Mouse (Mus musculus): ENCODE measurements around the gene Zswim3. TPM values are rescaled to one million over a fixed set of nuclear protein-coding genes. Genes with fewer than 3 reads are reported as not detected.

Gene Zswim3
- polyA plus RNA-seq, 1 experiment from 2014 or later = 8.5 TPM

GRCm38 (mm10) chr2:164866741-164867551 is 62.0 kb downstream of the Zswim3 start:
- no peak for ATAC-seq (ENCODE audit: insufficient number of reproducible peaks, insufficient read depth, low FRiP score, low TSS enrichment, low read depth)
- H3K4me3 ChIP-seq (replicated peaks) = no peak overlapping the region
- 61% methylated on average over 16 of the region's 16 CpGs for WGBS
- no peak overlapping the region for H3K4me2 ChIP-seq
- no peaks in the 10 kb centered on the region for H3K36me3 ChIP-seq
- no peak overlapping the region for H3K27ac ChIP-seq
- H3K27me3 ChIP-seq = no peaks in the 10 kb centered on the region
- H3K9me3 ChIP-seq = peaks cover 8% of the 10 kb centered on the region; the same call in 1 of the 2 replicates
- peaks cover 5% of the 10 kb centered on the region; the same call in 1 of the 2 replicates for H3K4me1 ChIP-seq (replicated peaks)
- H3K9ac ChIP-seq (replicated peaks) = no peak overlapping the region

GRCm38 (mm10) chr2:164867566-164867965 is 62.7 kb downstream of the Zswim3 start:
- no peak overlapping the region for H3K27ac ChIP-seq
- 91% methylated on average over 7 of the region's 7 CpGs for WGBS

GRCm38 (mm10) chr2:164868491-164868890 is 63.6 kb downstream of the Zswim3 start:
- 74% methylated on average over 7 of the region's 7 CpGs for WGBS
- H3K4me3 ChIP-seq (replicated peaks) = no peak overlapping the region
- H3K9me3 ChIP-seq = peaks cover 8% of the 10 kb centered on the region; the same call in 1 of the 2 replicates
- ATAC-seq (ENCODE audit: insufficient number of reproducible peaks, insufficient read depth, low FRiP score, low TSS enrichment, low read depth) = no peak
- H3K9ac ChIP-seq (replicated peaks) = no peak overlapping the region
- no peaks in the 10 kb centered on the region for H3K4me1 ChIP-seq (replicated peaks)
- no peak overlapping the region for H3K4me2 ChIP-seq
- H3K27ac ChIP-seq = no peak overlapping the region
- H3K36me3 ChIP-seq = no peaks in the 10 kb centered on the region
- no peaks in the 10 kb centered on the region for H3K27me3 ChIP-seq

More at GRCm38 (mm10) chr2:164867566-164867965, 62.7 kb downstream of the Zswim3 start:
- Histone ChIP-seq H3K36me3 (no peaks in the 10 kb centered on the region), H3K9me3 (peaks cover 8% of the 10 kb centered on the region; the same call in 1 of the 2 replicates), H3K27me3 (no peaks in the 10 kb centered on the region), H3K4me1 (replicated peaks) (no peaks in the 10 kb centered on the region), H3K9ac (replicated peaks) (no peak overlapping the region), H3K4me2 (no peak overlapping the region), H3K4me3 (replicated peaks) (no peak overlapping the region)
- ATAC-seq (ENCODE audit: insufficient number of reproducible peaks, insufficient read depth, low FRiP score, low TSS enrichment, low read depth) = no peak

Other genes starting within 250 kb of the Zswim3 start
- 36.2 and 39.6 TPM in 2 replicates for gene Wfdc2, start 242.7 kb upstream of the Zswim3 start, polyA plus RNA-seq (2016; fragmentation: Nextera tagmentation; extraction: Ambion mirVana)
- not detected in 2 replicates for gene Spint3, start 231.6 kb upstream of the Zswim3 start, polyA plus RNA-seq (2016; fragmentation: Nextera tagmentation; extraction: Ambion mirVana)
- 0.28 TPM in 1 of 2 replicates, not detected in the other for gene Wfdc6a, start 219.7 kb upstream of the Zswim3 start, polyA plus RNA-seq (2016; fragmentation: Nextera tagmentation; extraction: Ambion mirVana)
- not detected in 2 replicates for gene Eppin, start 211.5 kb upstream of the Zswim3 start, polyA plus RNA-seq (2016; fragmentation: Nextera tagmentation; extraction: Ambion mirVana)
- gene Wfdc6b, start 191.6 kb upstream of the Zswim3 start, polyA plus RNA-seq (2016; fragmentation: Nextera tagmentation; extraction: Ambion mirVana) = not detected in 2 replicates
- not detected in 2 replicates for gene Wfdc8, start 191.5 kb upstream of the Zswim3 start, polyA plus RNA-seq (2016; fragmentation: Nextera tagmentation; extraction: Ambion mirVana)
- not detected in 2 replicates for gene Wfdc16, start 166.3 kb upstream of the Zswim3 start, polyA plus RNA-seq (2016; fragmentation: Nextera tagmentation; extraction: Ambion mirVana)
- gene Wfdc10, start 149.1 kb upstream of the Zswim3 start, polyA plus RNA-seq (2016; fragmentation: Nextera tagmentation; extraction: Ambion mirVana) = not detected in 2 replicates
- not detected in 2 replicates for gene Wfdc9, start 148.5 kb upstream of the Zswim3 start, polyA plus RNA-seq (2016; fragmentation: Nextera tagmentation; extraction: Ambion mirVana)
- gene Wfdc11, start 131.0 kb upstream of the Zswim3 start, polyA plus RNA-seq (2016; fragmentation: Nextera tagmentation; extraction: Ambion mirVana) = not detected in 2 replicates
- not detected in 2 replicates for gene Wfdc13, start 120.0 kb upstream of the Zswim3 start, polyA plus RNA-seq (2016; fragmentation: Nextera tagmentation; extraction: Ambion mirVana)
- not detected in 2 replicates for gene Spint4, start 106.6 kb upstream of the Zswim3 start, polyA plus RNA-seq (2016; fragmentation: Nextera tagmentation; extraction: Ambion mirVana)
- gene Spint5, start 89.8 kb upstream of the Zswim3 start, polyA plus RNA-seq (2016; fragmentation: Nextera tagmentation; extraction: Ambion mirVana) = not detected in 2 replicates
- 0.61 and 0.91 TPM in 2 replicates for gene Wfdc3, start 59.2 kb upstream of the Zswim3 start, polyA plus RNA-seq (2016; fragmentation: Nextera tagmentation; extraction: Ambion mirVana)
- gene Dnttip1, start 59.1 kb upstream of the Zswim3 start, polyA plus RNA-seq (2016; fragmentation: Nextera tagmentation; extraction: Ambion mirVana) = 95.9 and 105 TPM in 2 replicates
- gene Ube2c, start 35.2 kb upstream of the Zswim3 start, polyA plus RNA-seq (2016; fragmentation: Nextera tagmentation; extraction: Ambion mirVana) = 558 and 599 TPM in 2 replicates
- 73.9 and 74.6 TPM in 2 replicates for gene Tnnc2, start 25.1 kb upstream of the Zswim3 start, polyA plus RNA-seq (2016; fragmentation: Nextera tagmentation; extraction: Ambion mirVana)
- 19.0 and 19.2 TPM in 2 replicates for gene Snx21, start 19.3 kb upstream of the Zswim3 start, polyA plus RNA-seq (2016; fragmentation: Nextera tagmentation; extraction: Ambion mirVana)
- 13.8 and 14.0 TPM in 2 replicates for gene Acot8, start 216 bp upstream of the Zswim3 start, polyA plus RNA-seq (2016; fragmentation: Nextera tagmentation; extraction: Ambion mirVana)
- 17.3 and 20.4 TPM in 2 replicates for gene Zswim1, start 17.6 kb downstream of the Zswim3 start, polyA plus RNA-seq (2016; fragmentation: Nextera tagmentation; extraction: Ambion mirVana)
- gene Spata25, start 23.4 kb downstream of the Zswim3 start, polyA plus RNA-seq (2016; fragmentation: Nextera tagmentation; extraction: Ambion mirVana) = not detected in 2 replicates
- 103 and 107 TPM in 2 replicates for gene Ctsa, start 27.8 kb downstream of the Zswim3 start, polyA plus RNA-seq (2016; fragmentation: Nextera tagmentation; extraction: Ambion mirVana)
- gene Neurl2, start 28.4 kb downstream of the Zswim3 start, polyA plus RNA-seq (2016; fragmentation: Nextera tagmentation; extraction: Ambion mirVana) = 6.3 and 6.8 TPM in 2 replicates
- 32.6 and 37.0 TPM in 2 replicates for gene Pltp, start 52.6 kb downstream of the Zswim3 start, polyA plus RNA-seq (2016; fragmentation: Nextera tagmentation; extraction: Ambion mirVana)
- gene Pcif1, start 74.2 kb downstream of the Zswim3 start, polyA plus RNA-seq (2016; fragmentation: Nextera tagmentation; extraction: Ambion mirVana) = 82.6 and 97.6 TPM in 2 replicates
- gene Zfp335, start 106.7 kb downstream of the Zswim3 start, polyA plus RNA-seq (2016; fragmentation: Nextera tagmentation; extraction: Ambion mirVana) = 14.4 and 17.4 TPM in 2 replicates
- 1.9 and 2.9 TPM in 2 replicates for gene Mmp9, start 135.7 kb downstream of the Zswim3 start, polyA plus RNA-seq (2016; fragmentation: Nextera tagmentation; extraction: Ambion mirVana)
- 1.5 and 1.6 TPM in 2 replicates for gene Slc12a5, start 155.7 kb downstream of the Zswim3 start, polyA plus RNA-seq (2016; fragmentation: Nextera tagmentation; extraction: Ambion mirVana)
- 117 and 125 TPM in 2 replicates for gene Ncoa5, start 229.8 kb downstream of the Zswim3 start, polyA plus RNA-seq (2016; fragmentation: Nextera tagmentation; extraction: Ambion mirVana)

All from limb, embryonic 12.5 days (tissue).